Mouse (Mus musculus): ENCODE measurements around the gene Slc38a9. TPM values are rescaled to one million over a fixed set of nuclear protein-coding genes. Genes with fewer than 3 reads are reported as not detected.

Gene Slc38a9
- polyA plus RNA-seq, 1 experiment from 2014 or later = 13.7 TPM

DNA sequence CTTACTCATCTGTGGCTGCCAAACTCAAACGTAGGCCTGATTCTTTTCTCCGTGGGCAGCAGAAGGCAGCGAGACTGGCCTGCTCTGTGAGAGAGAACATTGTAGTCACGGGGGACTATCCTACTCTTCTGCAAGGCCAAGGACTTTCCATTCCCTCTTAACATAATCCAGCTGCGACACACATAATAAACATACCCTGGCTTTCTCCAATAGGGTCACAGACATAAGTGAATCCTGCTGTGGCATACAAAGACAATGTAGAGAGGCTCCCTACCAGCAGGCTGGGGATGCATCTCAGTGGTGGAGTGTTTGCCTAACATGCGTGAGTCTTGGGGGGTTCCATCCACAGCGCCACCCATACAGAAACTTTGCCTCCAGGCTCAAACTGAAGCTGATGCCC, 124.8 kb downstream of the Slc38a9 start:
- Histone ChIP-seq H3K27ac (no peak overlapping the region), H3K36me3 (no peaks in the 10 kb centered on the region), H3K27me3 (no peaks in the 10 kb centered on the region), H3K9ac (no peak overlapping the region), H3K4me1 (no peaks in the 10 kb centered on the region), H3K4me2 (no peak overlapping the region), H3K4me3 (no peak overlapping the region), H3K9me3 (no peaks in the 10 kb centered on the region)
- ATAC-seq (ENCODE audit: borderline replicate concordance, extremely low read depth, low FRiP score, low TSS enrichment) = no peak
- 73% methylated on average over 7 of the region's 7 CpGs for WGBS

DNA sequence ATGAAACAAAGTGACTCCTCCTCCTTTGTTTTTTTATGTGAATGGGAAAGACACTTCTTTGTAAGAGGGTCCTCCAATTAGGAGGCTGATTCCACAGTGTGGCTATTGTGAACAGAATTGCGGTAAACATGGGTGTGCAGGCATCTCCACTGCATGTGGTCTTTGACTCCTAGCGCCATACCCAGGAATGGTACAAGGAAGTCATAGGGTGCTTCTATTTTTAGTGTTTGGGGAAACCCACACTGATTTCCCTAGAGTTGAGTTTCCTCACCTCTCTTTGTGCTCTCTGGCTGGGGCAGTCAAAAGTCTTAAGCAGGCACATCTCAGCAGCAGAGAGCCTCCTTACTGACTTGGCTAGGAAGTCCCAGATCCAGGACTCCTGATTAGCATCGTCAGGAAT, 125.6 kb downstream of the Slc38a9 start:
- 80% methylated on average over 3 of the region's 3 CpGs for WGBS
- no peak overlapping the region for H3K9ac ChIP-seq
- no peaks in the 10 kb centered on the region for H3K4me1 ChIP-seq
- H3K4me3 ChIP-seq = no peak overlapping the region
- H3K9me3 ChIP-seq = no peaks in the 10 kb centered on the region
- no peak for ATAC-seq (ENCODE audit: borderline replicate concordance, extremely low read depth, low FRiP score, low TSS enrichment)
- no peaks in the 10 kb centered on the region for H3K27me3 ChIP-seq
- H3K36me3 ChIP-seq = no peaks in the 10 kb centered on the region
- no peak overlapping the region for H3K27ac ChIP-seq
- H3K4me2 ChIP-seq = no peak overlapping the region

DNA sequence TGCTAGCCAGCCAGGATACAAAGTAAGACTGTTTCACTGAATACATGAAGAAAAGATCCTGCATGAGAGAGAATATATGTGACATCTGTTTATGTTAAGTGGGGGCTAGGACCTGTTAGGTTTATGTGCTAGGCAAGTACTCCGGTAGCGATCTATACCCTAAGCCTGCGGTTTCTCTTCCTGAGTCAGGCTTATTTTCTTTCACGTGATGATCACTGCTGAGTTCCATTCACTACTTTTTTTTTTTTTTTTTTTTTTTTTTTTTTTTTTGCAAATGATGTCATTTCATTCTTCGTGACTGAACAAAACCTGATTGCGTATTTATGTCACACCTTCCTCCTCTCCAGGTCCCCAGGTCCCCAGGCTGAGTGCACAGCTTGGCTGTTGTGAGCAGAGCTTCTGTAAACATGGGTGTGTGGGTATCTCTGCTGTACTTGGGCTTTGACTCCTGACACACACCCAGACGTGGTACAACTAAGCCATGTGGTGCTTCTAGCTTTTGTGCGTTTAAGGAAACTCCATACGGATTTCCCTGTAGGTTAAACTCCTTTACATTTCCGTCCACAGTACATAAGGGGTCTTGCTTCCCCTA, 126.5 kb downstream of the Slc38a9 start:
- Histone ChIP-seq H3K9me3 (no peaks in the 10 kb centered on the region), H3K36me3 (no peaks in the 10 kb centered on the region), H3K4me1 (no peaks in the 10 kb centered on the region), H3K4me3 (no peak overlapping the region), H3K27me3 (no peaks in the 10 kb centered on the region), H3K4me2 (no peak overlapping the region), H3K27ac (no peak overlapping the region), H3K9ac (no peak overlapping the region)
- 71% methylated on average over 9 of the region's 10 CpGs for WGBS
- ATAC-seq (ENCODE audit: borderline replicate concordance, extremely low read depth, low FRiP score, low TSS enrichment) = no peak

Other genes starting within 250 kb of the Slc38a9 start
- 36.4 and 36.7 TPM in 2 replicates for gene Il6st, start 196.7 kb upstream of the Slc38a9 start, polyA plus RNA-seq (2015; fragmentation: Nextera tagmentation; extraction: Ambion mirVana)
- 0.11 TPM in 1 of 2 replicates, not detected in the other for gene Il31ra, start 66.4 kb upstream of the Slc38a9 start, polyA plus RNA-seq (2015; fragmentation: Nextera tagmentation; extraction: Ambion mirVana)
- 0.34 and 0.35 TPM in 2 replicates for gene Ddx4, start 8.3 kb upstream of the Slc38a9 start, polyA plus RNA-seq (2015; fragmentation: Nextera tagmentation; extraction: Ambion mirVana)
- gene Plpp1, start 140.0 kb downstream of the Slc38a9 start, polyA plus RNA-seq (2015; fragmentation: Nextera tagmentation; extraction: Ambion mirVana) = 76.5 TPM in 2 replicates